Mouse (Mus musculus): Measurements from ENCODE around the gene 9430015G10Rik. TPM values are rescaled to one million over a fixed set of nuclear protein-coding genes. Genes with fewer than 3 reads are reported as not detected.
"Not testable (repeated sequence)": the region's sequence is repeated elsewhere in the genome, so short reads cannot be mapped to it uniquely, and the experiment has no call there.

The 9430015G10Rik gene
- polyA plus RNA-seq, 1 experiment from 2014 or later: 81.2 TPM

- not testable (repeated sequence) for DNase-seq (ENCODE audit: extremely low spot score, low spot score); H3K4me1 ChIP-seq; H3K27ac ChIP-seq; H3K36me3 ChIP-seq (replicated peaks); H3K27me3 ChIP-seq (ENCODE audit: poor library complexity, severe bottlenecking); H3K4me3 ChIP-seq
- 89% methylated on average over 10 of the region's 10 CpGs for WGBS
- H3K9me3 ChIP-seq: peaks cover 12% of the 10 kb centered on the region; the same call in 1 of the 2 replicates
These were observed 41.1 kb downstream of the 9430015G10Rik start for GRCm38 (mm10) chr4:156150887-156151286.

- H3K36me3 ChIP-seq (replicated peaks): no peaks in the 10 kb centered on the region
- peaks cover 27% of the 10 kb centered on the region for H3K9me3 ChIP-seq
- H3K4me1 ChIP-seq: no peaks in the 10 kb centered on the region
- H3K27me3 ChIP-seq (ENCODE audit: poor library complexity, severe bottlenecking): no peaks in the 10 kb centered on the region
- DNase-seq (ENCODE audit: extremely low spot score, low spot score): no peak
- H3K4me3 ChIP-seq: no peak overlapping the region
- no peak overlapping the region for H3K27ac ChIP-seq
- WGBS: 92% methylated on average over 3 of the region's 3 CpGs
These were observed 45.0 kb downstream of the 9430015G10Rik start for GRCm38 (mm10) chr4:156154771-156155170.

- Histone ChIP-seq H3K9me3 (peaks cover 20% of the 10 kb centered on the region), H3K27ac (no peak overlapping the region), H3K36me3 (replicated peaks) (peaks cover 99% of the 10 kb centered on the region), H3K27me3 (ENCODE audit: poor library complexity, severe bottlenecking) (no peaks in the 10 kb centered on the region), H3K4me3 (no peak overlapping the region), H3K4me1 (no peaks in the 10 kb centered on the region)
- 91% methylated on average over 9 of the region's 9 CpGs for WGBS
- no peak for DNase-seq (ENCODE audit: extremely low spot score, low spot score)
These were observed 56.7 kb downstream of the 9430015G10Rik start for GRCm38 (mm10) chr4:156166477-156166876.

- DNase-seq (ENCODE audit: extremely low spot score, low spot score): no peak
- Histone ChIP-seq H3K36me3 (replicated peaks) (peaks cover 100% of the 10 kb centered on the region), H3K4me1 (no peaks in the 10 kb centered on the region), H3K27me3 (ENCODE audit: poor library complexity, severe bottlenecking) (no peaks in the 10 kb centered on the region), H3K27ac (no peak overlapping the region), H3K4me3 (no peak overlapping the region), H3K9me3 (peaks cover 1% of the 10 kb centered on the region; the same call in 1 of the 2 replicates)
- 92% methylated on average over 8 of the region's 8 CpGs for WGBS
These were observed 58.8 kb downstream of the 9430015G10Rik start for GRCm38 (mm10) chr4:156168611-156169010.

- WGBS: 95% methylated on average over 10 of the region's 10 CpGs
- Histone ChIP-seq H3K4me1 (no peaks in the 10 kb centered on the region), H3K27ac (no peak overlapping the region), H3K9me3 (no peaks in the 10 kb centered on the region), H3K36me3 (replicated peaks) (peaks cover 100% of the 10 kb centered on the region), H3K4me3 (no peak overlapping the region), H3K27me3 (ENCODE audit: poor library complexity, severe bottlenecking) (no peaks in the 10 kb centered on the region)
- DNase-seq (ENCODE audit: extremely low spot score, low spot score): no peak
These were observed 59.3 kb downstream of the 9430015G10Rik start for GRCm38 (mm10) chr4:156169129-156169528.

GRCm38 (mm10) chr4:156171828-156172227 lies 62.0 kb downstream of the 9430015G10Rik start:
- peaks cover 100% of the 10 kb centered on the region for H3K36me3 ChIP-seq (replicated peaks)
- H3K27ac ChIP-seq: no peak overlapping the region
- H3K4me3 ChIP-seq: no peak overlapping the region
- no peaks in the 10 kb centered on the region for H3K27me3 ChIP-seq (ENCODE audit: poor library complexity, severe bottlenecking)
- H3K4me1 ChIP-seq: no peaks in the 10 kb centered on the region
- 97% methylated on average over 11 of the region's 11 CpGs for WGBS
- no peaks in the 10 kb centered on the region for H3K9me3 ChIP-seq
- DNase-seq (ENCODE audit: extremely low spot score, low spot score): no peak

Other genes starting within 250 kb of the 9430015G10Rik start
- gene Tas1r3, start 246.6 kb upstream of the 9430015G10Rik start, polyA plus RNA-seq (2016; fragmentation: Nextera tagmentation; extraction: Ambion mirVana): 0.12 and 0.33 TPM in 2 replicates
- gene Cptp, start 240.5 kb upstream of the 9430015G10Rik start, polyA plus RNA-seq (2016; fragmentation: Nextera tagmentation; extraction: Ambion mirVana): 21.2 and 24.0 TPM in 2 replicates
- 120 and 121 TPM in 2 replicates for gene Ints11, start 240.4 kb upstream of the 9430015G10Rik start, polyA plus RNA-seq (2016; fragmentation: Nextera tagmentation; extraction: Ambion mirVana)
- gene Pusl1, start 218.2 kb upstream of the 9430015G10Rik start, polyA plus RNA-seq (2016; fragmentation: Nextera tagmentation; extraction: Ambion mirVana): 54.5 and 56.3 TPM in 2 replicates
- 24.3 and 24.5 TPM in 2 replicates for gene Acap3, start 218.2 kb upstream of the 9430015G10Rik start, polyA plus RNA-seq (2016; fragmentation: Nextera tagmentation; extraction: Ambion mirVana)
- gene Ube2j2, start 166.2 kb upstream of the 9430015G10Rik start, polyA plus RNA-seq (2016; fragmentation: Nextera tagmentation; extraction: Ambion mirVana): 144 and 150 TPM in 2 replicates
- gene C1qtnf12, start 147.7 kb upstream of the 9430015G10Rik start, polyA plus RNA-seq (2016; fragmentation: Nextera tagmentation; extraction: Ambion mirVana): 18.4 and 20.9 TPM in 2 replicates
- 12.7 and 14.0 TPM in 2 replicates for gene B3galt6, start 117.3 kb upstream of the 9430015G10Rik start, polyA plus RNA-seq (2016; fragmentation: Nextera tagmentation; extraction: Ambion mirVana)
- gene Sdf4, start 117.1 kb upstream of the 9430015G10Rik start, polyA plus RNA-seq (2016; fragmentation: Nextera tagmentation; extraction: Ambion mirVana): 134 and 135 TPM in 2 replicates
- 0.72 and 1.1 TPM in 2 replicates for gene Tnfrsf4, start 96.1 kb upstream of the 9430015G10Rik start, polyA plus RNA-seq (2016; fragmentation: Nextera tagmentation; extraction: Ambion mirVana)
- 0.72 and 1.1 TPM in 2 replicates for gene Tnfrsf18, start 83.8 kb upstream of the 9430015G10Rik start, polyA plus RNA-seq (2016; fragmentation: Nextera tagmentation; extraction: Ambion mirVana)
- gene Ttll10, start 50.6 kb upstream of the 9430015G10Rik start, polyA plus RNA-seq (2016; fragmentation: Nextera tagmentation; extraction: Ambion mirVana): 0.10 and 0.41 TPM in 2 replicates
- gene Rnf223, start 20.5 kb downstream of the 9430015G10Rik start, polyA plus RNA-seq (2016; fragmentation: Nextera tagmentation; extraction: Ambion mirVana): 0.87 and 1.1 TPM in 2 replicates
- 58.3 and 62.0 TPM in 2 replicates for gene Agrn, start 87.5 kb downstream of the 9430015G10Rik start, polyA plus RNA-seq (2016; fragmentation: Nextera tagmentation; extraction: Ambion mirVana)
- 0.38 and 0.43 TPM in 2 replicates for gene Isg15, start 90.8 kb downstream of the 9430015G10Rik start, polyA plus RNA-seq (2016; fragmentation: Nextera tagmentation; extraction: Ambion mirVana)
- 3.9 and 4.4 TPM in 2 replicates for gene AW011738, start 93.3 kb downstream of the 9430015G10Rik start, polyA plus RNA-seq (2016; fragmentation: Nextera tagmentation; extraction: Ambion mirVana)
- gene Perm1, start 105.9 kb downstream of the 9430015G10Rik start, polyA plus RNA-seq (2016; fragmentation: Nextera tagmentation; extraction: Ambion mirVana): 1.1 TPM in 2 replicates
- 21.9 and 23.1 TPM in 2 replicates for gene Plekhn1, start 124.9 kb downstream of the 9430015G10Rik start, polyA plus RNA-seq (2016; fragmentation: Nextera tagmentation; extraction: Ambion mirVana)
- gene Noc2l, start 126.0 kb downstream of the 9430015G10Rik start, polyA plus RNA-seq (2016; fragmentation: Nextera tagmentation; extraction: Ambion mirVana): 122 and 124 TPM in 2 replicates
- 0.42 and 0.78 TPM in 2 replicates for gene Samd11, start 145.7 kb downstream of the 9430015G10Rik start, polyA plus RNA-seq (2016; fragmentation: Nextera tagmentation; extraction: Ambion mirVana)
- gene Vmn2r-ps159, start 221.1 kb downstream of the 9430015G10Rik start, polyA plus RNA-seq (2016; fragmentation: Nextera tagmentation; extraction: Ambion mirVana): not detected in 2 replicates

All from forebrain, embryonic 10.5 days (tissue).